Mouse (Mus musculus): ENCODE results near the gene Zkscan4. TPM values are rescaled to one million over a fixed set of nuclear protein-coding genes. Genes with fewer than 3 reads are reported as not detected.

Gene Zkscan4
- total RNA-seq, 2 experiments from 2014 or later: 2.2 to 2.6 TPM

DNA sequence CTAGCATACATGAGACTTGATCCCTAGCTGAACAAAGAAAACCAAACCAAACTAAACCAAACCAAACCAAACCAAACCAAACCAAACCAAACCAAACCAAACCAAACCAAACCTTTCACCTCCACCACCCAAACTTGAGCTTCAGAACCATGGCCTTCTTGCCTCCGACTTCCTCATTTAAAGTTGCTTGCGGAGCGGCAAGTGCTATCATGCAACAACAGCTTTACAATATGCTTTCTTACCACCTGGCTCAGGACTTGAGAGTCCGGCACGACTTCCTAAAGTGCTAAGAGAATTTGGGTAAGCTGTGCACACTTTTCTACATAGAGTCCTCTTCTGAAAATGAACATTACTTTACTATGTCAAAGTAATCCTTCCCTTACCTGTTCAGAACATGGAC is 23.6 kb downstream of the Zkscan4 start:
- DNase-seq (ENCODE audit: low spot score in 2 of 2): no peak

DNA sequence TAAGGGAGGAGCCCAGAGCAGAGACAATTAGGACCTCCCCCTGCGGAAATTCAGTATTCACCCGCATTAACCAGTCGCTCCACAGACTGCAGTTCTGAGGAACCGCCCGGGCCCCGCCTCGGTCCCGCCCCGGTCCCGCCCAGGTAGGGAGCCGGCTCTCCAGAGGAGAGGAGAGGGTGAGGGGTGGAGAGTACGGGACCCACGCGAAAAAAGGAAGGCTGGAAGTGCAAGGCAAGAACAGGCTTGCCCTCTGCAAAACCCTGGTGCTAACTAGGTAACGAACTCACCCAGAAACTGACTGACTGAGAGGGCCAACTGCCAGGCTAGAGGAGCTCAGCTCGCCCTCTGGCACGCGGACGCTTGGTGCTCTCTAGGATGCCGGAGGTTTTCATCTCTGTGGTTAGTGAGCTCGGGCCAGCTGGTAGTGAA is 27.5 kb downstream of the Zkscan4 start:
- peak; percentile 71 to 73 for DNase-seq (ENCODE audit: low spot score in 2 of 2)

DNA sequence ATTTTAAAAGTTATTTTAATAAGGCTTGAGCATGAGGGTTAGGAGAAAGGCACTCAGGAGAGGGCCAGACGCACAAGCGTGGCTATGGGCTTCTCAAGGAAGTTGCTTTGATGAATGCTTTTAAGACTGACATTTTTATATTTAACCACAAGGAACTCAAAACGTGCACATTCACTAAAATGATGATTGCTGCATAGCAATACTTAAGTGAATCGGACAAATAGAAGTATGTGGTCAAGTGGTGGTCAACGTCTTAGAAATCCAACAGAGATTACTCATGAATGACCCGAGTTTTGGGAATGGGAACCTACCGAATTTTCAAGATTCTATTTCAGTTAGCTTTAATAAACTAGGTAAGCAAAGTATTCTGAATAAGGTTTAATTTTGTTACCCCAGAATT is 51.4 kb downstream of the Zkscan4 start:
- no peak for DNase-seq (ENCODE audit: low spot score in 2 of 2)

DNA sequence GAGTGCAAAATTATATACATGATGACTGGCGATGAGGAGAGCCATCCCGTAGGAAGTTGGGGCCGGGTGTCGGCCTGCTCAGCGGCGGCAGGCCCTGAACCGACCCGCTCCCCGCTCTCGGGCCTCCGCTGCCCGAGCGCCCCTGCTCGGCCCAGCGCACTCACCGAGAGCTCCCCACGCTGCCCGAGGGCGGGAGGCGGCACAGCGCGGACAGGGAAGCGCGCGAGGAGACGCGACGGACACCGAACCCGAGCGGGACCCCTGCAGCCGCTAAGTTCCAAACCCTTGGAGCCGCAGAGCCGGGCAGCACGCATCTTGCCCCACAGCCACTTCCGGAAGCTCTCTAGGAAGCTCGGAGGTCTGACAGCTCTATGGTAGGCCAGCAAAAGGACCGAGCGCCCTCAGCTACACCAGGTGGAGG is 52.1 kb downstream of the Zkscan4 start, which contains the start of gene Zkscan8:
Gene Zkscan8 (minus strand): TSS at position 340 of the 421 bp plus-strand sequence.
- DNase-seq (ENCODE audit: low spot score in 2 of 2): peak; percentile 84 to 85

Small RNA genes lying within 50 kb of the gene (microRNA-seq; reads per million reads assigned to microRNA genes)
- 0 reads per million in 2 experiments for gene Mir1896 (ENCODE audit: borderline number of aligned reads in 2 of 2)

Other genes with a start within 250 kb of the Zkscan4 start
- not detected for gene Gpx5, start 186.2 kb upstream of the Zkscan4 start, total RNA-seq (2021)
- not detected for gene Gpx6, start 166.8 kb upstream of the Zkscan4 start, total RNA-seq (2021)
- gene Olfr1367, start 132.0 kb upstream of the Zkscan4 start, total RNA-seq (2021): not detected
- gene Zscan12, start 116.1 kb upstream of the Zkscan4 start, total RNA-seq (2021): 1 to 10 TPM; 9.5 to 9.8 TPM
- gene Zkscan3, start 76.2 kb upstream of the Zkscan4 start, total RNA-seq (2021): 10 to 100 TPM; 61.1 to 72.4 TPM
- under 1 TPM; 0.36 to 0.45 TPM for gene Pgbd1, start 37.8 kb upstream of the Zkscan4 start, total RNA-seq (2021)
- 10 to 100 TPM; 36.3 to 41.8 TPM for gene Zscan26, start 25.2 kb upstream of the Zkscan4 start, total RNA-seq (2021)
- gene Nkapl, start 10.4 kb upstream of the Zkscan4 start, total RNA-seq (2021): 1 to 10 TPM in 1 of 2 experiments, under 1 TPM in 1; 0.76 to 1.5 TPM
- not detected for gene Gm10065, start 534 bp downstream of the Zkscan4 start, total RNA-seq (2021)
- gene AK157302, start 16.3 kb downstream of the Zkscan4 start, total RNA-seq (2021): 10 to 100 TPM; 13.8 to 16.2 TPM
- 100 to 1,000 TPM in 1 of 2 experiments, 10 to 100 TPM in 1; 87.5 to 171 TPM for gene Gm11273, start 22.5 kb downstream of the Zkscan4 start, total RNA-seq (2021)
- gene Zkscan8, start 52.2 kb downstream of the Zkscan4 start, total RNA-seq (2021): 10 to 100 TPM; 13.5 to 15.6 TPM
- gene Olfr1366, start 63.9 kb downstream of the Zkscan4 start, total RNA-seq (2021): not detected
- gene Olfr1535, start 81.0 kb downstream of the Zkscan4 start, total RNA-seq (2021): not detected
- gene Olfr1364, start 102.9 kb downstream of the Zkscan4 start, total RNA-seq (2021): not detected
- not detected for gene Olfr1362, start 135.1 kb downstream of the Zkscan4 start, total RNA-seq (2021)
- not detected for gene Olfr11, start 163.6 kb downstream of the Zkscan4 start, total RNA-seq (2021)
- gene Olfr1361, start 184.5 kb downstream of the Zkscan4 start, total RNA-seq (2021): not detected
- not detected for gene Olfr1360, start 198.5 kb downstream of the Zkscan4 start, total RNA-seq (2021)
- gene Olfr1359, start 219.2 kb downstream of the Zkscan4 start, total RNA-seq (2021): not detected
- gene Hist1h2bl, start 237.2 kb downstream of the Zkscan4 start, total RNA-seq (2021): 10 to 100 TPM; 21.3 to 23.3 TPM
- gene Hist1h2ai, start 237.5 kb downstream of the Zkscan4 start, total RNA-seq (2021): 10 to 100 TPM; 21.4 to 30.6 TPM
- 10 to 100 TPM; 25.1 to 28.5 TPM for gene Hist1h3h, start 238.8 kb downstream of the Zkscan4 start, total RNA-seq (2021)
- 1 to 10 TPM; 5.2 to 5.8 TPM for gene Hist1h2bm, start 243.1 kb downstream of the Zkscan4 start, total RNA-seq (2021)

Measured in adrenal gland, adult 18-20 months (tissue).